Mouse (Mus musculus): ENCODE measurements at regions not wholly inside any gene's neighbourhood (a gene's known extent, or its start where the extent isn't known, plus 50 kb on each side); places are given as distances from the start of the nearest gene placed in this dataset.

- no peaks in the 10 kb centered on the region for H3K79me2 ChIP-seq (replicated peaks; ENCODE audit: control insufficient read depth, extremely low read depth, insufficient read depth, poor library complexity, severe bottlenecking)
- no peak overlapping the region for H3K4me2 ChIP-seq (ENCODE audit: insufficient read depth, low read depth, poor library complexity, severe bottlenecking)
- no peak overlapping the region for H3K27ac ChIP-seq (ENCODE audit: insufficient read depth, low read depth)
- no peaks in the 10 kb centered on the region for H3K4me1 ChIP-seq (ENCODE audit: control insufficient read depth in 1 of 2, insufficient read depth in 2 of 2)
- no peak overlapping the region for H3K4me3 ChIP-seq (replicated peaks in 1 of 3; ENCODE audit: low read depth in 2 of 3, low read length in 2 of 3, poor library complexity in 1 of 3)
- in situ Hi-C loops (cut with MboI; ENCODE audit: low pct_ligation_motif_present, low pct_unique_long_range_greater_than_20kb, low sequenced_read_pairs) (no loop called here), dilution Hi-C loops (cut with MboI; ENCODE audit: extremely low pct_ligation_motif_present, extremely low pct_unique_long_range_greater_than_20kb, low sequenced_read_pairs) (no loop called here)
- H3K9me3 ChIP-seq (replicated peaks; ENCODE audit: low read length), result no peaks in the 10 kb centered on the region
- no peak for DNase-seq (ENCODE audit: extremely low read depth)
- peaks cover 80% of the 10 kb centered on the region for H3K27me3 ChIP-seq (replicated peaks)
- TF ChIP-seq ZC3H11A (IDR thresholded peaks at IDR 0.05; ENCODE audit: low read depth, low read length) (no peak), PAX5 (IDR thresholded peaks at IDR 0.05; ENCODE audit: low read length) (no peak), MXI1 (IDR thresholded peaks at IDR 0.05; ENCODE audit: low read depth, low read length) (no peak)
- H3K36me3 ChIP-seq (replicated peaks in 1 of 2; ENCODE audit: control insufficient read depth in 1 of 2, insufficient read depth in 1 of 2, low read length in 1 of 2), result no peaks in the 10 kb centered on the region
- H3K9ac ChIP-seq (ENCODE audit: insufficient read depth, low read depth), result no peak overlapping the region
Observed at GRCm38 (mm10) chr4:114738903-114739667, 82.4 kb upstream of the Gm12830 start.

- no peaks in the 10 kb centered on the region for H3K4me1 ChIP-seq (ENCODE audit: control insufficient read depth in 1 of 2, insufficient read depth in 2 of 2)
- H3K27ac ChIP-seq (ENCODE audit: insufficient read depth, low read depth), result no peak overlapping the region
- H3K9me3 ChIP-seq (replicated peaks; ENCODE audit: low read length), result peaks cover 9% of the 10 kb centered on the region
- no peak overlapping the region for H3K9ac ChIP-seq (ENCODE audit: insufficient read depth, low read depth)
- H3K79me2 ChIP-seq (replicated peaks; ENCODE audit: control insufficient read depth, extremely low read depth, insufficient read depth, poor library complexity, severe bottlenecking), result no peaks in the 10 kb centered on the region
- dilution Hi-C loops (cut with MboI; ENCODE audit: extremely low pct_ligation_motif_present, extremely low pct_unique_long_range_greater_than_20kb, low sequenced_read_pairs) (no loop called here), in situ Hi-C loops (cut with MboI; ENCODE audit: low pct_ligation_motif_present, low pct_unique_long_range_greater_than_20kb, low sequenced_read_pairs) (no loop called here)
- no peak for DNase-seq (ENCODE audit: extremely low read depth)
- no peaks in the 10 kb centered on the region for H3K36me3 ChIP-seq (replicated peaks in 1 of 2; ENCODE audit: control insufficient read depth in 1 of 2, insufficient read depth in 1 of 2, low read length in 1 of 2)
- TF ChIP-seq E2F4 (IDR thresholded peaks at IDR 0.05; ENCODE audit: insufficient replicate concordance, low read depth, low read length) (no peak), HCFC1 (IDR thresholded peaks at IDR 0.05; ENCODE audit: low read depth, low read length) (no peak), GABPA (IDR thresholded peaks at IDR 0.05; ENCODE audit: insufficient replicate concordance, low read depth, low read length) (no peak), TCF12 (IDR thresholded peaks at IDR 0.05; ENCODE audit: low read depth, low read length) (no peak), KAT2A (IDR thresholded peaks at IDR 0.05; ENCODE audit: insufficient replicate concordance, low read length) (no peak), ZC3H11A (IDR thresholded peaks at IDR 0.05; ENCODE audit: low read depth, low read length) (no peak), MEF2A (IDR thresholded peaks at IDR 0.05; ENCODE audit: borderline replicate concordance, low read depth, low read length) (no peak), USF1 (IDR thresholded peaks at IDR 0.05; ENCODE audit: low read depth, low read length) (no peak), PAX5 (IDR thresholded peaks at IDR 0.05; ENCODE audit: low read length) (no peak), JUND (conservative IDR thresholded peaks at IDR 0.05; ENCODE audit: low read depth, low read length) (no peak), UBTF (IDR thresholded peaks at IDR 0.05; ENCODE audit: low read depth, low read length) (no peak), ZKSCAN1 (IDR thresholded peaks at IDR 0.05; ENCODE audit: borderline replicate concordance, low read depth, low read length) (no peak), BHLHE40 (IDR thresholded peaks at IDR 0.05; ENCODE audit: low read depth, low read length) (no peak), RCOR1 (conservative IDR thresholded peaks at IDR 0.05; ENCODE audit: low read depth, low read length) (no peak), MYC (IDR thresholded peaks at IDR 0.05; ENCODE audit: low read depth, low read length) (no peak)
- H3K4me2 ChIP-seq (ENCODE audit: insufficient read depth, low read depth, poor library complexity, severe bottlenecking), result no peak overlapping the region
- peaks cover 39% of the 10 kb centered on the region for H3K27me3 ChIP-seq (replicated peaks)
- H3K4me3 ChIP-seq (replicated peaks in 1 of 3; ENCODE audit: low read depth in 2 of 3, low read length in 2 of 3, poor library complexity in 1 of 3), result no peak overlapping the region
Observed at GRCm38 (mm10) chr4:114748131-114748530, 73.4 kb upstream of the Gm12830 start.
